Mouse (Mus musculus) spleen, adult 2 months (tissue): ENCODE results near the gene Epb41l1.

Source experiments
- CTCF ChIP-seq: fragments of 200-500 bp; IDR thresholded peaks from 2 replicates; pipeline ENCODE4 v1.5.1; 2011; ENCODE audit warnings: mild to moderate bottlenecking, inconsistent platforms; ENCODE audit not compliant: insufficient read depth, insufficient read length, insufficient replicate concordance; ENCODE audit errors: extremely low read depth
- POLR2A ChIP-seq: fragments of 200-500 bp; IDR thresholded peaks from 2 replicates; pipeline ENCODE4 v1.6.1; 2011; ENCODE audit warnings: low read depth, low read length, inconsistent platforms

- TF ChIP-seq POLR2A (no peak), CTCF (no peak)
These were observed 120.3 kb downstream of the Epb41l1 start for GRCm38 (mm10) chr2:156540991-156541390.
